Mouse (Mus musculus) forebrain, embryonic 16.5 days (tissue): ENCODE data around the gene Ppp2ca. TPM values are rescaled to one million over a fixed set of nuclear protein-coding genes. Genes with fewer than 3 reads are reported as not detected.
A peak's percentile ranks its signal among the peaks of the same experiment; 100 is the strongest.
"Not testable (repeated sequence)": the region's sequence is repeated elsewhere in the genome, so short reads cannot be mapped to it uniquely, and the experiment has no call there.

Experiments used
- ATAC-seq: fragments of 200-750 bp; cut with Nextera tagmentation; 2 replicates; pipeline ENCODE4 v1.8.0; 2017; ENCODE audit warnings: mild to moderate bottlenecking, moderate library complexity
- H3K27ac ChIP-seq: fragments of 300-500 bp; sonication (generic); 2 replicates; pipeline ENCODE4 v1.5.1; 2014; ENCODE audit warnings: low read length, control low read depth
- H3K27me3 ChIP-seq: fragments of 300-500 bp; sonication (generic); replicated peaks from 2 replicates; pipeline ENCODE4 v1.6.1; 2014; ENCODE audit warnings: low read length; ENCODE audit not compliant: control insufficient read depth, insufficient read depth
- H3K36me3 ChIP-seq: fragments of 300-500 bp; sonication (generic); 2 replicates; pipeline ENCODE4 v1.6.1; 2014; ENCODE audit not compliant: control insufficient read depth, insufficient read depth
- H3K4me1 ChIP-seq: fragments of 300-500 bp; sonication (generic); replicated peaks from 2 replicates; pipeline ENCODE4 v1.6.1; 2014; ENCODE audit warnings: low read length; ENCODE audit not compliant: control insufficient read depth, insufficient read depth
- H3K4me2 ChIP-seq: fragments of 300-500 bp; sonication (generic); 2 replicates; pipeline ENCODE4 v1.6.1; 2014; ENCODE audit warnings: mild to moderate bottlenecking, low read length, control low read depth
- H3K4me3 ChIP-seq: fragments of 300-500 bp; sonication (generic); replicated peaks from 2 replicates; pipeline ENCODE4 v1.5.1; 2014; ENCODE audit warnings: mild to moderate bottlenecking, low read length, control low read depth
- H3K9ac ChIP-seq: fragments of 300-500 bp; sonication (generic); replicated peaks from 2 replicates; pipeline ENCODE4 v1.6.1; 2014; ENCODE audit warnings: low read depth, low read length, control low read depth
- H3K9me3 ChIP-seq: fragments of 300-500 bp; sonication (generic); 2 replicates; pipeline ENCODE4 v1.6.1; 2016; ENCODE audit warnings: low read length; ENCODE audit not compliant: control insufficient read depth
- WGBS: fragments of 180-500 bp; shearing (Covaris S2); extraction: QIAGEN DNeasy Blood & Tissue Kit; methylation state at CpG from one replicate; pipeline ENCODE4 v1.1.7; 2014; 5-methylcytosine and 5-hydroxymethylcytosine counted together
- polyA plus RNA-seq: library from polyadenylated mRNA; unstranded; fragments of >200 nt; fragmentation: Nextera tagmentation; extraction: Ambion mirVana; gene quantifications from 2 replicates; pipeline ENCODE4 v1.2.1, GENCODE M21; 2015

Gene Ppp2ca
- polyA plus RNA-seq, 1 experiment from 2014 or later, result 116 TPM

DNA sequence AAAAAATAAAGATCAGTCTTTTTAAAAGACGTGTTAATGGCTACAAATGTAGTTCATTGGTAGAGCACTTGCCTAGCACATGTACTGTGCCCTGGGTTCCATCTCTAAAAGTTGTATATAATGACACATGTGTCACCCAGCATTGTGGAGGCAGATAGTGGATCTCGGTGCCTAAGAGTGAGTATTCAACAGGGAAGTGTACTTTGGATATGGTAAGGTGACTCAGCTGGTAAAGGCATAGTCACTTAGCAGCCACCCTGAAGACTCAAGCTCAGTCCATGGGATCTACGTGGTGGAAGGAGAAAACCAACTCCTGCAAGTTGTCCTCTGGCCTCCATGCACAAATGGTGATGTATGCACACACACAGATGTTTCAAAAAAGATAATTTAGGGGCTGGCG, 26.0 kb downstream of the Ppp2ca start:
- Histone ChIP-seq H3K4me2 (no peak overlapping the region), H3K36me3 (peaks cover 34% of the 10 kb centered on the region), H3K9me3 (peaks cover 4% of the 10 kb centered on the region; the same call in 1 of the 2 replicates), H3K4me1 (no peaks in the 10 kb centered on the region), H3K27ac (no peak overlapping the region), H3K27me3 (no peaks in the 10 kb centered on the region), H3K4me3 (no peak overlapping the region), H3K9ac (no peak overlapping the region)
- no peak for ATAC-seq
- WGBS, result 90% methylated on average over 4 of the region's 4 CpGs

DNA sequence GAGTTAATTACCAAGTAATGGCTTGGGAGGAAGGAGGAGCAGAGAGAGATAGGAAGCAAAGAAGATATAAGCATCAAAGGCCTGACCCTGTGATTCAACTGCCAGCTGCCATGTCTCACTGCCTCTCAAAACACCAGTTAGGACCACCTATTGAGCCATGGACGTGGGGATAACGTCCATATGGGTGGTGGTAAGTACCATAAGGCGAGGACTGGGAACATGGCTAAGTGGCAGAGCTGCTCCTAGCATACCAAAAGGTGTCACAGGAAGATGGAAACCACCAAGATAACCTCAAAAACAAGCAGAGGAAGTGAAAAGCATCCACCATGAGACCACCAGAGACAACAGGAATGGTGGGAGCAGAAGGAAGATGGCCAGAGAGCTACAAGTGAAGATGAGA, 28.7 kb downstream of the Ppp2ca start:
- WGBS, result 63% methylated on average over 3 of the region's 3 CpGs
- H3K9ac ChIP-seq, result no peak overlapping the region
- no peaks in the 10 kb centered on the region for H3K9me3 ChIP-seq
- no peaks in the 10 kb centered on the region for H3K4me1 ChIP-seq
- no peak overlapping the region for H3K4me2 ChIP-seq
- H3K27ac ChIP-seq, result no peak overlapping the region
- H3K36me3 ChIP-seq, result peaks cover 10% of the 10 kb centered on the region
- no peak overlapping the region for H3K4me3 ChIP-seq
- H3K27me3 ChIP-seq, result no peaks in the 10 kb centered on the region
- ATAC-seq, result no peak

DNA sequence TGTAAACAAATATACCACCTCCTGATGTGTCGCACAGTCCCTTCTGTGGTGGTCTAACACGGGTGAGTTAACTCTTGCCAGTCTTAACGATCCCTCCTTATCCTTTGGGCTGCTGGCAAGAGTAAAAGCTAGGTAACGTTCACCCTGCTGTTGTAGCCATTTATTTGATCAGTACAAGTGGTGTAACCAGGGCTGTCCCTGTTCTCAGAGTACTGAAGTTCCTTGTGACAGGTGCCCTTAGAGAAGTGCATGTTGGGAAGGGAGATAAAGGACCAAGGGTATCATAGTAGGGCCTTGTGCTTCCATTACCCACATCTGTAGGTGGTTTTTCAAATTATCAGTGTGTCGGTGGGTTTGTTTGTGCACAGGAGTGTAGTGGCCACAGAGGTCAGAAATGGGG, 29.3 kb downstream of the Ppp2ca start:
- no peaks in the 10 kb centered on the region for H3K9me3 ChIP-seq
- WGBS, result 72% methylated on average over 5 of the region's 5 CpGs

DNA sequence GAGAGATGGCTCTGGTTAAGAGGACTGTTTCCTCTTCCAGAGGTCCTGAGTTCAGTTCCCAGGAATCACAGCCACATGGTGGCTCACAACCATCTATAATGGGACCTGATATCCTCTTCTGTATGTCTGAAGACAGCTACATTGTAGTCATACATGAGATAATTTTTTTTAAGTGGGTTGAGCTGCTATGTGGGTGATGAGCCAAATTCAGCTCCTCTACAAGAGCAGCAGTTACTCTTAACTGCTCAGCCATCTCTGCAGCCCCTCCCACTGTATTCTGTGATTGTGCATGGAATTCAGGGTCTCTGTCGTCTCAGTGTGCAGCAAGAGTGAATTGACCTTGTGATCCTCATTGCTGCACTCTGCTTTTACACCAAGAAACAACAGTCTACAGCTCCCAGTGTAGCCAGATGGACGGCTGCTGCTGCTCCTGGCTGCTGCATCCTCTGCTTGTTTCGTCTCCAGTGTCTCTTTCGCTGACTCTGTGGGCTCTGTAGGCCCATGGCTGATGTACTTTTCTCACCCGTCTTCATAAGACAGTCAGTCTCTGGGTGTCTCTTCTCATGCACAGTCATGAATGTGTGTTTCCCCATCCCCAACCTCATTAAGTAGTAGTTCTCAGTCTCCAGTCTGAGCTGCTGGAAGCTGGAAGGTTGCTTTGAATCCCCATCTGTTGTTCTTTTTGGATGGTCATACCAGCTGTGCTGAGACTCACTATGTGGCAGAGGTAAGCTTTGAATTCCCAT, 30.0 kb downstream of the Ppp2ca start:
- no peaks in the 10 kb centered on the region for H3K9me3 ChIP-seq
- no peak overlapping the region for H3K27ac ChIP-seq
- no peak overlapping the region for H3K4me2 ChIP-seq
- H3K9ac ChIP-seq, result no peak overlapping the region
- 0 out of 2 replicates have a peak, but pooled peaks have one; percentile 16 for ATAC-seq
- H3K27me3 ChIP-seq, result no peaks in the 10 kb centered on the region
- WGBS, result 68% methylated on average over 5 of the region's 5 CpGs
- no peaks in the 10 kb centered on the region for H3K4me1 ChIP-seq
- H3K4me3 ChIP-seq, result no peak overlapping the region
- peaks cover 5% of the 10 kb centered on the region; the same call in 1 of the 2 replicates for H3K36me3 ChIP-seq

More for the DNA sequence above, 29.3 kb downstream of the Ppp2ca start:
- H3K4me3 ChIP-seq, result no peak overlapping the region
- H3K4me2 ChIP-seq, result no peak overlapping the region
- H3K27ac ChIP-seq, result no peak overlapping the region
- no peaks in the 10 kb centered on the region for H3K27me3 ChIP-seq
- H3K9ac ChIP-seq, result no peak overlapping the region
- peaks cover 8% of the 10 kb centered on the region for H3K36me3 ChIP-seq
- no peak for ATAC-seq
- no peaks in the 10 kb centered on the region for H3K4me1 ChIP-seq

DNA sequence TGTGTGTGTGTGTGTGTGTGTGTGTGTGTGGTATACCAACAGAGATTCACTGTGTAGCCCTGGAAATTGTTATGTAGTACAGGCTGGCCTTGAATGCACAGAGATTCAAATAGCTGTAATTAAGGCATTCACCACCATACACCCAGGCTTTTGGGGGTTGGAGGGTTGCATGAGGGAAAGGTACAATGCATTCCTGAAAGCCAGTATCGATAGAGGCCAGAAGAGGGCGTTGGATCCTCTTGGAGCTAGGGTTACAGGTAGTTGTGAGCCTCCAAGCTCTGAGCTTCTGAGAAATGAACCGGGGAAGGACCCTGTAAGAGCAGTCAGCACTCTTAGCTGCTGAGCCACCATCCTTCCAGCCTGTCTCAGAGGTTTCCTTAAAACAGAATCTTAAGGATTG, 30.7 kb downstream of the Ppp2ca start:
- 33% methylated on average over 3 of the region's 3 CpGs for WGBS
- no peaks in the 10 kb centered on the region for H3K9me3 ChIP-seq
- no peak overlapping the region for H3K27ac ChIP-seq
- no peak overlapping the region for H3K4me2 ChIP-seq
- no peaks in the 10 kb centered on the region for H3K27me3 ChIP-seq
- H3K36me3 ChIP-seq, result peaks cover 5% of the 10 kb centered on the region; the same call in 1 of the 2 replicates
- H3K4me1 ChIP-seq, result no peaks in the 10 kb centered on the region
- no peak overlapping the region for H3K4me3 ChIP-seq
- no peak overlapping the region for H3K9ac ChIP-seq
- ATAC-seq, result no peak

DNA sequence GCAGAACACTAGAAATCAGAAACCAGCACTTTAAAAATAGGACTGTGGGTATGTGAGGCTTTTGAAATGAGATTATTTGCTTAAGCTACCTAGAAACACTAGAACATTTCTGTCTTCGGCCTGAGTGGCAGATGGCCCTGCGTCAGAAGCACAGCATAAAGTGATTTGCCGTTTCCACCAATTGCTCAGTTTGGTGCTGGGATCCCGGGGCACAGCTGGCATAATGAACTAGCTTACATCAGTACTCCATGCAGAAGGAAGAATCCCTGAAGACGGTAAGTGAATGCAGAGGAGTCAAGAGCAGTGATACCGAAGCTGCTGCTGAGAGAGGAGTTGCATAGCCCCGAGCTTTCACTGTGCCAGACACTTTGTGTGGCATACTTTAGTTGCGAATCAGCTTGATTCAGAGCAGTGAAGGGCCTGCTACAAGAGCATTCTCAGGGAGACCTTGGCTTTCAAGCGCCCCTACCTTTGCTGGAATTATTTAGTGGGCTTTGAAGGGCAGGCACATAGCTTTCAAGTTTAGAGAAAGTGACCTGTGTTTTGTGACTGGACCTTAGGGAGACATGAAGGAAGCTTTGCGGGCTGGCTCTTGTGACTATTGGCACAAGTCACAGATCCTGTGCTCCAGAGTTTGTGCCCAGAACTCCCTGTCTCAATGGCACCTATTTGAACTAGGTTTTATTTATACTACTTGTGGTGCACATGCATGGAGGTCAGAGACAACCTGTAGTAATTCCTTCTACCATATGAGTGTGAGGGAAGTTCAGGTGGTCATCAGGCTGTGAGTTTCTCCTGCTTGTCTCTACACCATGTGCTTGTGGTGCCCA, 31.4 kb downstream of the Ppp2ca start:
- 67% methylated on average over 10 of the region's 10 CpGs for WGBS
- no peak for ATAC-seq
- no peak overlapping the region for H3K4me3 ChIP-seq
- no peak overlapping the region for H3K9ac ChIP-seq
- no peaks in the 10 kb centered on the region for H3K4me1 ChIP-seq
- no peaks in the 10 kb centered on the region for H3K9me3 ChIP-seq
- no peak overlapping the region for H3K27ac ChIP-seq
- H3K27me3 ChIP-seq, result no peaks in the 10 kb centered on the region
- no peak overlapping the region for H3K4me2 ChIP-seq
- H3K36me3 ChIP-seq, result peaks cover 2% of the 10 kb centered on the region; the same call in 1 of the 2 replicates

DNA sequence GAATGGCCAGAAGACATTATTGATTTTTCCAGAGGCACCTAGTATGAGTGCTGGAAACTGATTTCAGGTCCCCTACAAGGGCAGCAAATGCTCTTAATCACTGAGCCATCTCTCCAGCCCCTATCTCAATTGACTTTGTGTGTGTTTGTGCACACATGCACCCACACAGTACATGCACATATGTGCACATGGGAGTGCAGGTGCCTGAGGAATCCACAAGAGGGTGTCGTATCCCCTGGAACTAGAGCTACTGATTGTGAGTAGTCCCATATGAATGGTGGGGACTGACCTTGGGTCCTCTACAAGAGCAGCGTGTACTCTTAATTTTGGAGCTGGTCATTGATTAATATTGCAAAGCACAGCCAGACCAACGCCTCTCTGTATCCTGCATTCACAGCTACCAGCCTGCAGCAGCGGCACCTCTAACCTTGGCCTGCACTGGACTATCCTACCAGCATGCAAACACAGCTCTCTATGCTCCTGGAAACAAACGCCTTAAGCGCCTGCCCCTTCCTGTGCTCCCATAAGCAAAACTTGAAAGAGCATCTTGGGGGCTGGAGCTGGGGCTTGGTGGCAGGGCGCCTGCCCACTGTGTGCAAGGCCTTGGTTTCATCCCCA, 32.1 kb downstream of the Ppp2ca start:
- no peak for ATAC-seq
- 87% methylated on average over 7 of the region's 7 CpGs for WGBS
- no peaks in the 10 kb centered on the region; the same call in 1 of the 2 replicates for H3K36me3 ChIP-seq
- H3K27ac ChIP-seq, result no peak overlapping the region
- H3K27me3 ChIP-seq, result no peaks in the 10 kb centered on the region
- H3K4me1 ChIP-seq, result no peaks in the 10 kb centered on the region
- H3K9me3 ChIP-seq, result peaks cover 7% of the 10 kb centered on the region
- H3K9ac ChIP-seq, result no peak overlapping the region
- H3K4me3 ChIP-seq, result no peak overlapping the region
- H3K4me2 ChIP-seq, result no peak overlapping the region

DNA sequence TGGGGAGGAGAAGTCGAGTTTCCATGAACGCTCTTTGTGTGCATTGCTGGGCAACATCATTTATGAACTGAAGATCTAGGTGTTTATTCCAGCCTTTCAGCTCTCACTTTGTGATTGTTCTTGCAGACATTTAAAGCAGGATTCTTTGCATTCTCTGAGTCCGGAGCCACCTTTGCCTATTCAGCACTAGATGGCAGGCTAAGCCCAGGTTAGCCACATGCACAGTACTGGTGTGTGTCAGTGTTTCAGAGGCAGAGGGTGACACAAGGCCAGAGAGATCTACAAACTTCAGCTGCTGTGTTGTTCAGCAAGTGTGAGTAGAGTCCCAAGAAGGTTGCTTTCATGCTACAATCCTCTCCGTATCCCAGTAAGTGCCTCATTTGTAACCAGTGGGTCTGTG, 45.2 kb downstream of the Ppp2ca start:
- not testable (repeated sequence) for H3K9me3 ChIP-seq, H3K27ac ChIP-seq, H3K4me1 ChIP-seq, H3K36me3 ChIP-seq, H3K9ac ChIP-seq, H3K4me3 ChIP-seq, ATAC-seq, H3K4me2 ChIP-seq, H3K27me3 ChIP-seq
- 45% methylated on average over 4 of the region's 4 CpGs for WGBS

DNA sequence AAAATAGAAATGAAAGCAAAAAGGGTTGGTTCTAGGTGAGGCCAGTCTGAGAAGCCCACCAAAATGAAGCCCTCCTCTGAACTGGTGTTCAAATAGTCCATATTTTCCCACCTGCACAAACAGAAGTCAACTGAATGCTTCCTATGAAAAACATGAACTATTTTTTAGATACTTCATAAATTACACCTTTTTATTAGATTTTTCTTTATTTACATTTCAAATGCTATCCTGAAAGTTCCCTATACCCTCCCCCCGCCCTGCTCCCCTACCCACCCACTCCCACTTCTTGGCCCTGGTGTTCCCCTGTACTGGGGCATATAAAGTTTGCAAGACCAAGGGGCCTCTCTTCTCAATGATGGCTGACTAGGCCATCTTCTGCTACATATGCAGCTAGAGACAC, 46.9 kb downstream of the Ppp2ca start, which contains the start of gene Olfr1373:
TSS of gene Olfr1373 (minus strand) at position 101 of the 400 bp plus-strand sequence.
- H3K27ac ChIP-seq, H3K4me1 ChIP-seq, H3K4me2 ChIP-seq, H3K9ac ChIP-seq, H3K4me3 ChIP-seq, H3K36me3 ChIP-seq, H3K9me3 ChIP-seq, H3K27me3 ChIP-seq, ATAC-seq: not testable (repeated sequence)
- WGBS, result 100% methylated on average over 1 of the region's 1 CpGs
